In genomic region chr2:128430776-128431291, GRCm38 (mm10) we compare ENCODE assay signal across 16 mouse cellular contexts.
DNase-seq lines count a peak whose midpoint lies in the region; ATAC-seq and TF ChIP-seq lines count a peak whose summit lies in the region.
"Had no signal": no experiment of that assay in that cellular context is flagged by ENCODE, and none has a peak within 500 bp of the region (broad histone marks: within the 10 kb centered on the region; RNA-seq: fewer than 3 reads in every experiment).

No protein-coding gene starts in this region.

- H3K36me3 ChIP-seq in hindbrain, embryonic 11.5 days (ENCODE audit: control insufficient read depth, insufficient read depth, low read length), result no peaks in the 10 kb centered on the region
- no peaks in the 10 kb centered on the region for H3K36me3 ChIP-seq in hindbrain, embryonic 13.5 days
- peaks cover 0 to 7% of the 10 kb centered on the region in 2 experiments for H3K36me3 ChIP-seq in CH12.LX (replicated peaks in 1 of 2; ENCODE audit: control insufficient read depth in 1 of 2, insufficient read depth in 1 of 2, low read length in 1 of 2)
- H3K36me3 ChIP-seq: embryonic facial prominence, embryonic 12.5 days; hindbrain, embryonic 15.5 days had no signal

- dilution Hi-C loops in CH12.LX (cut with MboI; ENCODE audit: extremely low pct_ligation_motif_present, extremely low pct_unique_long_range_greater_than_20kb, low sequenced_read_pairs), result no loop called here

- in situ Hi-C loops in CH12.LX (cut with MboI; ENCODE audit: low pct_ligation_motif_present, low pct_unique_long_range_greater_than_20kb, low sequenced_read_pairs), result loop anchor here (10.0 kb wide), 1 partner anchor 114 kb away; no protein-coding TSS in a partner anchor

- peak; percentile 49; the same call in 1 of the 2 replicates for TF ChIP-seq EP300 in CH12.LX (IDR thresholded peaks at IDR 0.05; ENCODE audit: low read length)

- no peak for TF ChIP-seq CTCF in CH12.LX (conservative IDR thresholded peaks at IDR 0.05 in 1 of 2, IDR thresholded peaks at IDR 0.05 in 1 of 2; ENCODE audit: low read depth in 2 of 2, low read length in 2 of 2)

- no peak overlapping the region for H3K4me2 ChIP-seq in hindbrain, embryonic 11.5 days (replicated peaks; ENCODE audit: low read depth, low read length)
- no peak overlapping the region for H3K4me2 ChIP-seq in hindbrain, embryonic 13.5 days
- peak overlapping the region; percentile 89; the same call in 1 of the 2 replicates for H3K4me2 ChIP-seq in CH12.LX (ENCODE audit: insufficient read depth, low read depth, poor library complexity, severe bottlenecking)
- H3K4me2 ChIP-seq: embryonic facial prominence, embryonic 12.5 days; hindbrain, embryonic 15.5 days had no signal

- H3K27ac ChIP-seq in hindbrain, embryonic 11.5 days (ENCODE audit: low read depth, low read length), result no peak overlapping the region
- H3K27ac ChIP-seq in hindbrain, embryonic 13.5 days, result no peak overlapping the region
- H3K27ac ChIP-seq in CH12.LX (ENCODE audit: insufficient read depth, low read depth), result no peak overlapping the region
- H3K27ac ChIP-seq: embryonic facial prominence, embryonic 12.5 days; hindbrain, embryonic 15.5 days; layer of hippocampus, adult 2 months; liver, embryonic 14.5 days had no signal

- peak; percentile 20 for DNase-seq in hindbrain, embryonic 11.5 days (ENCODE audit: low spot score)
- no peak for DNase-seq in CH12.LX (ENCODE audit: extremely low read depth)
- peak; percentile 87 for DNase-seq in R1 (ENCODE audit: low read depth, low spot score)
- DNase-seq in induced T-regulatory cell, adult 2 months (ENCODE audit: low read depth), result peak; percentile 82
- no peak for DNase-seq in right cerebral cortex, adult 18-20 months
- DNase-seq in spleen, postnatal 10 days (ENCODE audit: low spot score in 2 of 2), result no peak
- DNase-seq: cerebellum, adult 8-10 months; gastrocnemius, postnatal 14 days; kidney, adult 8-10 months; thymus, postnatal 36 days had no signal

- H3K27me3 ChIP-seq in hindbrain, embryonic 11.5 days (ENCODE audit: control insufficient read depth, insufficient read depth, low read length), result no peaks in the 10 kb centered on the region
- H3K27me3 ChIP-seq in hindbrain, embryonic 13.5 days, result peaks cover 9% of the 10 kb centered on the region; the same call in 1 of the 2 replicates
- no peaks in the 10 kb centered on the region for H3K27me3 ChIP-seq in CH12.LX (replicated peaks)
- H3K27me3 ChIP-seq: embryonic facial prominence, embryonic 12.5 days; hindbrain, embryonic 15.5 days had no signal

- 44% methylated on average over 9 of the region's 9 CpGs for WGBS in hindbrain, embryonic 11.5 days
- 26% methylated on average over 9 of the region's 9 CpGs for WGBS in hindbrain, embryonic 13.5 days

- no peak overlapping the region for H3K9ac ChIP-seq in hindbrain, embryonic 11.5 days (ENCODE audit: low read depth, low read length)
- H3K9ac ChIP-seq in hindbrain, embryonic 13.5 days, result no peak overlapping the region
- H3K9ac ChIP-seq in CH12.LX (ENCODE audit: insufficient read depth, low read depth), result no peak overlapping the region
- H3K9ac ChIP-seq: embryonic facial prominence, embryonic 12.5 days; hindbrain, embryonic 15.5 days; liver, embryonic 14.5 days had no signal

- no peaks in the 10 kb centered on the region for H3K4me1 ChIP-seq in hindbrain, embryonic 11.5 days (replicated peaks; ENCODE audit: control insufficient read depth, insufficient read depth, low read length)
- peaks cover 3% of the 10 kb centered on the region for H3K4me1 ChIP-seq in hindbrain, embryonic 13.5 days (replicated peaks)
- peaks cover 35 to 71% of the 10 kb centered on the region in 2 experiments for H3K4me1 ChIP-seq in CH12.LX (ENCODE audit: control insufficient read depth in 1 of 2, insufficient read depth in 2 of 2)

- H3K79me2 ChIP-seq in CH12.LX (replicated peaks; ENCODE audit: control insufficient read depth, extremely low read depth, insufficient read depth, poor library complexity, severe bottlenecking), result peaks cover 4% of the 10 kb centered on the region; the same call in 1 of the 2 replicates

- no peak for TF ChIP-seq POLR2A in CH12.LX (IDR thresholded peaks at IDR 0.05; ENCODE audit: low read depth, low read length)

- ATAC-seq in hindbrain, embryonic 11.5 days (ENCODE audit: low FRiP score), result no peak
- ATAC-seq in hindbrain, embryonic 13.5 days (ENCODE audit: low FRiP score), result no peak
- ATAC-seq: forebrain, embryonic 16.5 days had no signal

- TF ChIP-seq RAD21 in CH12.LX (IDR thresholded peaks at IDR 0.05; ENCODE audit: low read depth, low read length), result no peak

- H3K9me3 ChIP-seq in hindbrain, embryonic 11.5 days (ENCODE audit: control insufficient read depth, low read length), result no peaks in the 10 kb centered on the region
- H3K9me3 ChIP-seq in hindbrain, embryonic 13.5 days, result no peaks in the 10 kb centered on the region
- H3K9me3 ChIP-seq in CH12.LX (replicated peaks; ENCODE audit: low read length), result peaks cover 2% of the 10 kb centered on the region
- H3K9me3 ChIP-seq: embryonic facial prominence, embryonic 12.5 days; hindbrain, embryonic 15.5 days had no signal

- no peak overlapping the region for H3K4me3 ChIP-seq in hindbrain, embryonic 11.5 days (ENCODE audit: low read depth, low read length)
- H3K4me3 ChIP-seq in hindbrain, embryonic 13.5 days, result no peak overlapping the region
- H3K4me3 ChIP-seq in CH12.LX (replicated peaks in 1 of 3; ENCODE audit: low read depth in 2 of 3, low read length in 2 of 3, poor library complexity in 1 of 3), result no peak overlapping the region
- H3K4me3 ChIP-seq: embryonic facial prominence, embryonic 12.5 days; hindbrain, embryonic 15.5 days; layer of hippocampus, adult 2 months had no signal

TF ChIP-seq in CH12.LX, 34 proteins besides CTCF, POLR2A, EP300 and RAD21:
- peak; percentile 41; the same call in 1 of the 2 replicates for TF ChIP-seq SIN3A (IDR thresholded peaks at IDR 0.05; ENCODE audit: low read length)
- TF ChIP-seq MAZ (IDR thresholded peaks at IDR 0.05; ENCODE audit: low read depth, low read length), result no peak
- TF ChIP-seq USF1 (IDR thresholded peaks at IDR 0.05; ENCODE audit: low read depth, low read length), result no peak
- TF ChIP-seq IRF4 (IDR thresholded peaks at IDR 0.05; ENCODE audit: low read depth, low read length), result 0 out of 2 replicates have a peak, but pooled peaks have one; percentile 38
- TF ChIP-seq BHLHE40 (IDR thresholded peaks at IDR 0.05; ENCODE audit: low read depth, low read length), result peak; percentile 84
- TF ChIP-seq ETS1 (conservative IDR thresholded peaks at IDR 0.05; ENCODE audit: low read depth, low read length), result peak; percentile 36

Comparison
In these comparisons a context has a peak if more than half of its experiments do, and no peak if none do; other contexts are left out.
1. DNase-seq: peak in hindbrain, embryonic 11.5 days (single experiment), R1 (single experiment) and induced T-regulatory cell, adult 2 months (single experiment); none in CH12.LX (single experiment), right cerebral cortex, adult 18-20 months (single experiment) and spleen, postnatal 10 days (0 of 2).